Mouse (Mus musculus) limb, embryonic 15.5 days (tissue): Measurements from ENCODE around the gene Nlrc5. TPM values are rescaled to one million over a fixed set of nuclear protein-coding genes. Genes with fewer than 3 reads are reported as not detected.
A peak's percentile ranks its signal among the peaks of the same experiment; 100 is the strongest.

Experiments used
- ATAC-seq: fragments of 200-750 bp; cut with Nextera tagmentation; 2 replicates; pipeline ENCODE4 v1.8.0; 2017; ENCODE audit warnings: low read depth, moderate TSS enrichment; ENCODE audit not compliant: insufficient number of reproducible peaks, low FRiP score, low TSS enrichment
- H3K27ac ChIP-seq: fragments of 300-500 bp; sonication (generic); 2 replicates; pipeline ENCODE4 v1.5.1; 2015; ENCODE audit warnings: moderate library complexity, mild to moderate bottlenecking, inconsistent platforms
- H3K27me3 ChIP-seq: fragments of 300-500 bp; sonication (generic); 2 replicates; pipeline ENCODE4 v1.6.1; 2015; ENCODE audit warnings: inconsistent platforms
- H3K36me3 ChIP-seq: fragments of 300-500 bp; sonication (generic); 2 replicates; pipeline ENCODE4 v1.6.1; 2015; ENCODE audit warnings: inconsistent platforms
- H3K4me1 ChIP-seq: fragments of 300-500 bp; sonication (generic); 2 replicates; pipeline ENCODE4 v1.6.1; 2015; ENCODE audit warnings: inconsistent platforms
- H3K4me2 ChIP-seq: fragments of 300-500 bp; sonication (generic); 2 replicates; pipeline ENCODE4 v1.6.1; 2015; ENCODE audit warnings: mild to moderate bottlenecking, inconsistent platforms
- H3K4me3 ChIP-seq: fragments of 300-500 bp; sonication (generic); 2 replicates; pipeline ENCODE4 v1.5.1; 2015; ENCODE audit warnings: mild to moderate bottlenecking, inconsistent platforms
- H3K9ac ChIP-seq: fragments of 300-500 bp; sonication (generic); 2 replicates; pipeline ENCODE4 v1.6.1; 2015; ENCODE audit warnings: inconsistent platforms
- H3K9me3 ChIP-seq: fragments of 300-500 bp; sonication (generic); 2 replicates; pipeline ENCODE4 v1.6.1; 2016; ENCODE audit warnings: inconsistent platforms
- WGBS: fragments of 180-500 bp; shearing (Covaris S2); methylation state at CpG from one replicate; pipeline ENCODE4 v1.1.7; 2015; 5-methylcytosine and 5-hydroxymethylcytosine counted together
- polyA plus RNA-seq: library from polyadenylated mRNA; unstranded; fragments of >200 nt; fragmentation: Nextera tagmentation; extraction: Ambion mirVana; gene quantifications from 2 replicates; pipeline ENCODE4 v1.2.1, GENCODE M21; 2015

The Nlrc5 gene
- polyA plus RNA-seq, 1 experiment from 2014 or later, result 0.76 TPM

DNA sequence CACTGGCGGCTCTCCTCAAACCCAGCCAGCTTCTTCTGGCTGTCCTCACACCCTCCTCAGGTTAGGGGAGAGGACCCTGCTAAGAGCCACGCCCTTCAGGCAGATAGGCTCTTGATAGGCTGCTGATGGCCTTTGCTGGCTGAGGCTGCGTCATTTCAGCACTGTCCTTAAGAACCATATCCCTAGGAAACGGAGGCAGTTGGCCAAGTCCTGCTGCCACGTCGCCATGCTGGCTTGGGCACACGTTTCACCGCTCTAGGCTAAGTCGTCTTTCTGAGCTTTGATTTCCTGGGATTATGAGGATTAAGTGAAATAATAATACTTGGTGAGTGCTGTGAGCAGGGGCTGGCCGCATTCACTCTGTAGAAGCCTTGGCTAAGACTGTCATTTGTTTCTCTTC is 84.2 kb downstream of the Nlrc5 start:
- no peak overlapping the region for H3K27ac ChIP-seq
- WGBS, result 68% methylated on average over 10 of the region's 10 CpGs
- H3K36me3 ChIP-seq, result no peaks in the 10 kb centered on the region
- no peak overlapping the region for H3K9ac ChIP-seq
- no peaks in the 10 kb centered on the region for H3K4me1 ChIP-seq
- H3K4me3 ChIP-seq, result no peak overlapping the region
- no peaks in the 10 kb centered on the region for H3K9me3 ChIP-seq
- H3K27me3 ChIP-seq, result 0 out of 2 replicates have a peak, but pooled peaks cover 3% of the 10 kb centered on the region
- no peak overlapping the region for H3K4me2 ChIP-seq
- ATAC-seq, result no peak

DNA sequence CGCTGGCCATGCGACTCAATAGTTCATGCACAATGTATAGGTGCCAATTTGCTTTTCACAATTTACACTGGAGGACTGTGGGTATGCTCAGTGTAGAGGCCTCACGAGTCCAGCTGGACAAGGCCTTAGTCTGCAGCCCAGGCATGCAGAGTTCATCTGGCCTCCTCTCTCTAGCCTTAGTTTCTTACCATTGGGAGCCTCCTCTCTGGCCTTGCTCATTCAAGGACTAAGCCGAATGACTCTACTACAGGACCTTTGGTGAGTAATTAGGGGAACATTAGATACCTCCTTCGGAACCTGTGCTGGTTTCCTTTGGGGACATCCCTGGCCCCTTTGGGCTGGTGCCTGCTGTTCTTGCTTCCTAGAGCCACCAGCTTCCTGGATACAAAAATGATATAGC is 84.9 kb downstream of the Nlrc5 start:
- no peak overlapping the region for H3K4me2 ChIP-seq
- no peaks in the 10 kb centered on the region for H3K9me3 ChIP-seq
- ATAC-seq, result no peak
- no peaks in the 10 kb centered on the region for H3K4me1 ChIP-seq
- H3K4me3 ChIP-seq, result no peak overlapping the region
- H3K27me3 ChIP-seq, result 0 out of 2 replicates have a peak, but pooled peaks cover 3% of the 10 kb centered on the region
- H3K36me3 ChIP-seq, result no peaks in the 10 kb centered on the region
- no peak overlapping the region for H3K27ac ChIP-seq
- WGBS, result 89% methylated on average over 5 of the region's 5 CpGs
- H3K9ac ChIP-seq, result no peak overlapping the region

DNA sequence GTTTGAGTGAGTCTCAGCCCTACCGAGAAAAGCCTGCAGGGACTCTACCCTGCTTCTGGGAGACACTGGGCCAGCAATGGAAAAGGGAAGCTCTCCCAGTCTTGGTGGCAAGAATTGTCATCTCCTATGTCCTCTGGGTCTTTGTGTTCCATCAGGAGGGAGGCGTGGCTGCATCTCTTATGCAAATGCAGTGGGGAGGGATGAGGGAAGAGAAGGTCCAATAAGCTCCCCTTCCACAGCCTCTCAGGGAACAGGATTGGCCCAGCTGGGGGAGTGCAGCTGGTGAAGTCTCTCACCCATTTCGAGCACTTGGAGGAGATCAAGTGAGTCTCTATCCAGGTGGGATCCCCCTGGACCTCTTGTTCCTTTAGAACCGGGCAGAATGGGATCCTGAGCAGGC is 87.3 kb downstream of the Nlrc5 start:
- Histone ChIP-seq H3K9me3 (no peaks in the 10 kb centered on the region), H3K36me3 (no peaks in the 10 kb centered on the region), H3K9ac (no peak overlapping the region), H3K27ac (no peak overlapping the region), H3K4me3 (no peak overlapping the region), H3K27me3 (0 out of 2 replicates have a peak, but pooled peaks cover 3% of the 10 kb centered on the region), H3K4me1 (no peaks in the 10 kb centered on the region), H3K4me2 (no peak overlapping the region)
- no peak for ATAC-seq
- WGBS, result 58% methylated on average over 4 of the region's 4 CpGs

DNA sequence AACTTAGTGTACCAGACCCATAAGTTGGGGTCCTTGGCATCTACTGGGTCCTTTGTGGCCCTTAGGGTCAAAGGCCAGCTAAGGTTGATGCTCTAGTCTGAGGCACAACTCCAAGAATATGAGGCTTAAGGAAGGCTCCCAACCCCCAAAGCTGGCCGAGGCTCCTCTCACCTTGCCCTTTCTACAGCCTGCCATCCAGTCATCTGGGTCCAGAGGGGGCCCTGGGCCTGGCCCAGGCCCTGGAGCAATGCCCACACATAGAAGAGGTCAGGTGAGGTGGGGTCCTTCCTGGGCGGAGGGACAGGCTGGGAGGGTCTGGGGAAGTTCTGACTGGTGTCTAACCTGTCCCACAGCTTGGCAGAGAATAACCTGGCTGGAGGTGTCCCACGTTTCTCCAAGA is 88.3 kb downstream of the Nlrc5 start:
- WGBS, result 77% methylated on average over 3 of the region's 3 CpGs
- Histone ChIP-seq H3K27me3 (0 out of 2 replicates have a peak, but pooled peaks cover 3% of the 10 kb centered on the region), H3K9me3 (no peaks in the 10 kb centered on the region), H3K9ac (no peak overlapping the region), H3K4me2 (no peak overlapping the region), H3K27ac (no peak overlapping the region), H3K4me3 (no peak overlapping the region), H3K4me1 (no peaks in the 10 kb centered on the region), H3K36me3 (no peaks in the 10 kb centered on the region)
- no peak for ATAC-seq

DNA sequence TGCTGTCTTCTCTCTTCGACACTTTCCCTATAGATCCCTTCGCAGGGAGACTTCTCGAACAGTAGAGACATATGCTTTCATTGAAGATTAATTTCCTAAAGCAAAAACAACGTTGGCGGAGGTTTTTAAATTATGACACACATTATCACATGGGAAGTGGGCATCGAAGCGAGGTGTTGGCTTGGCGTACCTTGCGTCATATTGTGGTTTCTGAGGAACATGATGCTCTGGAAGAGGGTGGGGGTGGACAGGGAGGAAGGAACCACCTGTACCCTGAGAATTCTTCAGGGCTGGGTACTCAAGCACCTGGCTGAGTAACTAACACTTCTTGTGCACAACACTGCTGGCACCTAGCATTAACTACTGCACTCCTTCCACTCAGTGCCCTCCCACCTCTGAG is 90.4 kb downstream of the Nlrc5 start:
- 85% methylated on average over 9 of the region's 9 CpGs for WGBS
- no peaks in the 10 kb centered on the region for H3K4me1 ChIP-seq
- H3K27me3 ChIP-seq, result no peaks in the 10 kb centered on the region
- no peak for ATAC-seq
- H3K27ac ChIP-seq, result no peak overlapping the region
- H3K9ac ChIP-seq, result no peak overlapping the region
- H3K36me3 ChIP-seq, result no peaks in the 10 kb centered on the region
- H3K4me3 ChIP-seq, result no peak overlapping the region
- H3K4me2 ChIP-seq, result no peak overlapping the region
- H3K9me3 ChIP-seq, result no peaks in the 10 kb centered on the region

DNA sequence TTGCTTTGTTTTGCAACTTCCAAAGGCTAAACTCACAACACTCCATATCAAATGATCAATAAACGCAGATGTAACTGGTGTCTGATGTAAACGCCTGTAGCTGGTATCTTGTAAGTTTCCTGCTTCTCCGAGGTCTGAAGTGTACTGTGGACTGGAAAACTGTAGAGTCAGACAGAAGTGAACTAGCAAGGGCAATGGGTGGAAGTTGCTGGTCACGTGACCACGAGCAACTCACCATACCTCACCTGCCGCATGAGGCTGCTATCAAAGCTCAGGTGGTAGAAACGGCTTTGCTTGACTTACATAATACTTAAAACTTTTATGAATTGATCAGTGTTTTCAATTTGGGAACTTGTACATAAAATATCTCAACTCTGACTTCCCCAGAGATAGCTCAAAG is 93.0 kb downstream of the Nlrc5 start:
- no peaks in the 10 kb centered on the region for H3K9me3 ChIP-seq
- WGBS, result 83% methylated on average over 7 of the region's 7 CpGs
- no peak for ATAC-seq

DNA sequence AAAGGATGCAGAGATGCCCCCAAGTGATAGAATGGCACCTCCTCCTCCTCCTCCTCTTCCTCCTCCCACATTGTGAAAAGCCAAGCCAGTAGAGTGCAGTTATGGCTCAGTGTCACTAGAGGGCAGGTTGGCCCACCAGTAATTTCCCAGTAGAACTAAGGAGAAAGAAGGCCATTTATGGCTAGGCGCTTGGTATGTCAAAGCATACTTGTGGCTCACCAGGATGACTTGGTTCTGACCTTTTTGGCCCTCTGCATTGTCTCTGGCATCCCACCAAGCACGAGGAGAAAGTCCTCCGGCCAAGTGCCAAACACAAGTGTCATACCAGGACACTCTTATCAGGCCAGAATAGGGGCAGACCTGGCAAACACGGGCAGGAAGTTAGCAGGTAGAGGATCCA is 94.1 kb downstream of the Nlrc5 start:
- H3K36me3 ChIP-seq, result no peaks in the 10 kb centered on the region
- no peak overlapping the region for H3K27ac ChIP-seq
- no peaks in the 10 kb centered on the region for H3K9me3 ChIP-seq
- H3K9ac ChIP-seq, result no peak overlapping the region
- peaks cover 11% of the 10 kb centered on the region for H3K4me1 ChIP-seq
- ATAC-seq, result no peak
- H3K4me2 ChIP-seq, result no peak overlapping the region
- no peak overlapping the region for H3K4me3 ChIP-seq
- 44% methylated on average over 4 of the region's 4 CpGs for WGBS
- H3K27me3 ChIP-seq, result peaks cover 8% of the 10 kb centered on the region; the same call in 1 of the 2 replicates

More for the DNA sequence above, 93.0 kb downstream of the Nlrc5 start:
- H3K9ac ChIP-seq, result no peak overlapping the region
- no peak overlapping the region for H3K4me3 ChIP-seq
- H3K27ac ChIP-seq, result no peak overlapping the region
- H3K4me1 ChIP-seq, result peaks cover 5% of the 10 kb centered on the region; the same call in 1 of the 2 replicates
- peaks cover 5% of the 10 kb centered on the region; the same call in 1 of the 2 replicates for H3K27me3 ChIP-seq
- no peak overlapping the region for H3K4me2 ChIP-seq
- H3K36me3 ChIP-seq, result no peaks in the 10 kb centered on the region

DNA sequence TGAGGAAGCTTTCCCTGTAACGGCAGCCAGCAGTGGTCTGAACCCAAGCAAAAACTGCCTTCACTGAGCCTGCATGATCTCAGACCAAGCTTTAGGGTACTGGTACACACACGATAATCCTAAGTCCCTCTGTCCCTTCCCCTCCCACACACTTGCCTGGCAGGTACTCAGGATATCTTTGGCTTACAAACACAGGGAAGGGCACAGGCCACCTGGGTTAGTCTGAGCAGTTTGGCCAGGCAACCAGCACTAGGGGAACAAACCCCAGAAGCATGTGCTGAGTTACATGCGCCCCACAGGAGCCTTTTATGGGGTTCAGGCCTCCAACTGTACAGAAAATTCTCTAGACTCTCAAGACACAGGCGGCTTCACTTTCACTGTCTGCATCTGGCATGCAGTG is 95.7 kb downstream of the Nlrc5 start:
- H3K4me1 ChIP-seq, result peaks cover 22% of the 10 kb centered on the region
- H3K9me3 ChIP-seq, result no peaks in the 10 kb centered on the region
- peaks cover 22% of the 10 kb centered on the region for H3K27me3 ChIP-seq
- H3K36me3 ChIP-seq, result no peaks in the 10 kb centered on the region
- 64% methylated on average over 4 of the region's 4 CpGs for WGBS
- no peak for ATAC-seq
- no peak overlapping the region for H3K9ac ChIP-seq
- no peak overlapping the region for H3K4me3 ChIP-seq
- H3K4me2 ChIP-seq, result no peak overlapping the region
- no peak overlapping the region for H3K27ac ChIP-seq

DNA sequence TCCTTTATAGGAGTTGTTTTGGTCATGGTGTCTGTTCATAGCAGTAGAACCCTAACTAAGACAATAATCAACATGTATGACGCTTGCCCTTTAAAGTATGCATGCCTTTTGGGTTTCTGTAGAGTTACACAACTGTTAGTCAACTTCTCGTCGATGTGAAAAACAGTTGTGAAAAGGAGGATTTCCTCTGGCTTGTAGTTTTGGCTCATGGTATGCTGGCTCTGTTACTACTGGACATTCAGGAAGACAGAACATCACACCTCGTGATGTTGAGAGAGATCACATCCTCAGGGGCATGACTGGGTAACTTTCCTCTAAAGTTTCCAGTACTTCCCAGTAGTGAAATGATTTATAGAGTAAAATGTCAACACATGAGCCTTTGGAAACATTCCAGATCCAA is 96.5 kb downstream of the Nlrc5 start:
- H3K4me1 ChIP-seq, result peaks cover 22% of the 10 kb centered on the region
- 87% methylated on average over 4 of the region's 4 CpGs for WGBS

DNA sequence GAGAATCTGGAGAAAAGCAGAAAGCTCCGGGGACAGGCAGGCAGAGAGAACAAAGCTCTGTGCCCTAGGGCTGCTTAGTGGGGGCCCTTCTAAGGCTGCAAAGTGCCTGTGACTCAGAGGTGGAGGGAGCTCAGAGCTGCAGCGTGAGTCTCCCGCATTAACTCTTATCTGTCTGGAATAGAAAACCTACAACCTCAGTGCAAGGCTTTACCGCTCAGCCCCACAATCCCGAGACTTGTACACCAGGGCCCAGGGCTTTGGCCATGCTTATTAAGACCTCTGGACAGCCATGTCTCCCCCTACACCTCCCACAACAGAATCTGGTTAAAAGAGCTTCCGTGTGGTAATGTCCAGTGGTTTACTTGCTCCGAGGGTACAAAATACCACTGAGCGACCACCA is 97.8 kb downstream of the Nlrc5 start:
- Histone ChIP-seq H3K4me3 (peak overlapping the region; percentile 73), H3K27me3 (peaks cover 33% of the 10 kb centered on the region), H3K9me3 (no peaks in the 10 kb centered on the region), H3K27ac (no peak overlapping the region), H3K36me3 (no peaks in the 10 kb centered on the region), H3K4me1 (peaks cover 22% of the 10 kb centered on the region), H3K9ac (no peak overlapping the region), H3K4me2 (peak overlapping the region; percentile 98)
- WGBS, result 5% methylated on average over 8 of the region's 8 CpGs
- ATAC-seq, result no peak

More for the DNA sequence above, 96.5 kb downstream of the Nlrc5 start:
- H3K9me3 ChIP-seq, result no peaks in the 10 kb centered on the region
- H3K9ac ChIP-seq, result no peak overlapping the region
- peaks cover 30% of the 10 kb centered on the region for H3K27me3 ChIP-seq
- no peak overlapping the region for H3K4me2 ChIP-seq
- ATAC-seq, result no peak
- no peaks in the 10 kb centered on the region for H3K36me3 ChIP-seq
- no peak overlapping the region for H3K27ac ChIP-seq
- no peak overlapping the region for H3K4me3 ChIP-seq

DNA sequence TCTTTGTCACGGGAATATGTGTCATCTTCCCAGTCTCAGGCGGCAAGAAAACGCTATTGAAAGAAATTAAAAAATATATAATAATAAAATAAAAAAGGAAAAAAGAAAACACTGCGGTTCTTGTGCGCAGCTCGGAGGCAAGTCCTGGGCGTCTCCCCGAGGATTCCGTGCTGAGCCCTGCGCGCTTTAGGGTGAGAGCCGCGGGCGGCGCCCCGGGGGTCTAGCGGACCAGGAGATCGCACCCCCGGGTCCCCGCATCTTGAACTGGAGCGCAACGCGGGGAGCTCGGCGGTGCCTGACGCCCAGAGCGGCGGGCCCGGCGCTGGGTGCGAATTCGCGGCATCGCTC is 98.3 kb downstream of the Nlrc5 start:
- Histone ChIP-seq H3K4me2 (peak overlapping the region; percentile 98), H3K4me1 (peaks cover 25% of the 10 kb centered on the region), H3K9me3 (no peaks in the 10 kb centered on the region), H3K36me3 (no peaks in the 10 kb centered on the region), H3K4me3 (peak overlapping the region; percentile 73), H3K27ac (no peak overlapping the region), H3K27me3 (peaks cover 33% of the 10 kb centered on the region), H3K9ac (peak overlapping the region; percentile 74)
- no peak for ATAC-seq
- WGBS, result under 1% methylated on average over 34 of the region's 34 CpGs

DNA sequence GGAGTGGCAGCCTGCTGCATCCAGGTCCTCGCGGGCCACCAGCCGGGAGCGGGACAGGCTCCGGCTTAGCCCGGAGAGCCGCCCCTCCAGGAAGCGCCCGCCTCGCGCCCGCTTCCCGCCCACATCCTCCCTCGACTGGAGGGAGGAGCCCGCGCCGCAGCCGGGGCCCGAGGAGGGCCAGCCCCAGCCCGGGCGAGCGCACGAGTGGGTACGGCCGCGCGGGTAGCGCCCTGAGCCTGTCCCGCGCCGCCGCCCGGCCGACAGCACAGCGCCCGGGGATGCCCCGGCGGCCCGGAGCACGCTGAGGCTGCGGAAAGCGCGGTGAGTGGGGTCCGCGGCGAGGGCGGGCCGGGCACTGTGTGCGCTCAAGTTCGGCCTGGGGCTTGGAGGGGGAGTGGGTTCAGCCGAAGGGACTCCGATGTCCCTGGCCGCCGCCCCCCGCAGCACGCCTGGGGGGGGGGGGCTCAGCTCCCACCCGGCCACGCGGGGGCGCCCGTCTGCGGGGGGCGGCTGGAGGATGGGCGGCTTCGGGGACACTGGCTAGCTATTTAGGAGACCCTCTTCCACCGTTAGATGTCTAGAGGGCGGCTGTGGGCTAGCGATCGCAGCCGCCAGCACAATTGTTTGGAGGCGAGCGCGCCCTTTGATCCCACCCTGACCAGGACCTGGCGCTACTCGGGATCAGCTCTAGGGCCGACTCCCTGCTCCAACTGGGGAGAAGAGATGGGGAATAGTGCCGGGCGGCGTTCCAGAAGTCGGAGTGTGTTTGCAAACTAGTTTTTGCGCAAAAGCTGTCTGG is 98.9 kb downstream of the Nlrc5 start, which contains the start of gene Cpne2:
Gene Cpne2, plus strand, starts transcription at position 118 of the 799 bp plus-strand sequence.
- peak within 1 kb of the TSS; percentile 98 for H3K4me2 ChIP-seq
- H3K36me3 ChIP-seq, result no peaks in the 10 kb centered on the region
- peak within 1 kb of the TSS; percentile 74 for H3K9ac ChIP-seq
- H3K27ac ChIP-seq, result no peak within 1 kb of the TSS
- no peaks in the 10 kb centered on the region for H3K9me3 ChIP-seq
- under 1% methylated on average over 56 of the region's 81 CpGs for WGBS
- peaks cover 33% of the 10 kb centered on the region for H3K27me3 ChIP-seq
- H3K4me1 ChIP-seq, result peaks cover 25% of the 10 kb centered on the region
- ATAC-seq, result peak; percentile 74
- H3K4me3 ChIP-seq, result peak within 1 kb of the TSS; percentile 73
